Mouse (Mus musculus): Measurements from ENCODE around the gene Etv3. TPM values are rescaled to one million over a fixed set of nuclear protein-coding genes. Genes with fewer than 3 reads are reported as not detected.
A peak's percentile ranks its signal among the peaks of the same experiment; 100 is the strongest.
"Not testable (repeated sequence)": the region's sequence is repeated elsewhere in the genome, so short reads cannot be mapped to it uniquely, and the experiment has no call there.

The Etv3 gene
- polyA plus RNA-seq, 1 experiment from 2014 or later = 9.6 TPM

DNA sequence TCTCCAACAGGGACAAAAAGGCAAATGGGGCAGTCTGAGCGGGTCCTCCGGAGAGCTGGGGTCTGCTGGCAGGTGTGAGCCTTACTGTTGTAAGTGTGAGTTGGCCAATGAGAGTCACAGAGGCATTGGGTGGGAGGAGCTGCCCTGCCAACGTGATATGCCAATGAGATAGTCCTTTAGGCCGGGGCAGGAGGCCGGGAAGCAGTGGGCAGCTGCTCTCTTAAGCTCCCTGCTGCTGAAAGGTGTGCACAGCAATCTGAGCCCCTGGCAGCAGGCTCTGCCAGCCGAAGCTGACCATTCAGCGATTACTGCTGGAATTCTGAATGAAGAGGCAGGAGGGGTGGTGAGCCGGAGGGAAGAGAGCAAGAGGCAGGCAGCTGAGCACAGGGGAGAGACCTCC lies 15.5 kb downstream of the Etv3 start:
- peaks cover 20% of the 10 kb centered on the region for H3K36me3 ChIP-seq
- no peaks in the 10 kb centered on the region for H3K27me3 ChIP-seq
- H3K4me2 ChIP-seq = peak overlapping the region; percentile 13
- ATAC-seq (replicated peaks; ENCODE audit: insufficient number of reproducible peaks, insufficient read depth, low FRiP score, low read depth) = no peak
- no peak overlapping the region for H3K9ac ChIP-seq
- H3K27ac ChIP-seq = peak overlapping the region; percentile 80
- H3K4me1 ChIP-seq (replicated peaks) = peaks cover 63% of the 10 kb centered on the region
- H3K9me3 ChIP-seq (replicated peaks) = no peaks in the 10 kb centered on the region
- WGBS = 24% methylated on average over 8 of the region's 8 CpGs
- no peak overlapping the region for H3K4me3 ChIP-seq

DNA sequence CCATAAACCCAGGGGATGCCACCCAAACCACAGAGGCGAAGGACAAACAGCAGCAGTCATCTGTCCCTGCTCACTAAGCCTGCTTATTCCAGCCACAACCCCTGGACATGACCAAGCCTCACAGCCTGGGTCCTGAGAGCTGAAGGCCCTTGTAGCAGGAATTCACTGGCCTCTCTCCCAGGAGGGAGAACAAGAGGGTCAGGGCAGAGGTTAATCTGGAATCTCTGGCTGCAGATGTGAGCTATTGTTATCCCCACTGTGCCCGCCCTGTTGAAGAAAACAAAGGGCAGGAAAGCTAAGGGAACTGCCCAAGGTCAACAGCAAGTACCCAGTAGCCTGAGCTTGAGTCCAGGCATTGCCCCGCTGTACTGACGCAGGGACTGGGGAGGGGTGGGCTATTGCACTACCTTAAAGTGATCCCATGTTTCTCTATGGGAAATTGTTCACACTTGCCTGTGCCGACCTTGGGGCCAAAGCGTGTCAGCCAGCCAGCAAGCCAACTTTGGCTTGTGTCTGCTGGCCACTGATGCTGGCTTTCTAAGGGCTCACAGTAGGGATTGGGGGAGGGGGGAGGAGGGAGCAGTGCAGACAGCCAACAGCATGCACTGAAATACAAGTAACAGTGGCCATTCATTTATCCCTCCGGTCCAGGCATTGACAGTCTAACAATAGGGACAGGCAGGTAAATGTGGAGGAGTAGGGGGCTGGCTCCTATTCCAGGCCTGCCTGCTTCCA lies 17.4 kb downstream of the Etv3 start:
- no peak overlapping the region for H3K9ac ChIP-seq

DNA sequence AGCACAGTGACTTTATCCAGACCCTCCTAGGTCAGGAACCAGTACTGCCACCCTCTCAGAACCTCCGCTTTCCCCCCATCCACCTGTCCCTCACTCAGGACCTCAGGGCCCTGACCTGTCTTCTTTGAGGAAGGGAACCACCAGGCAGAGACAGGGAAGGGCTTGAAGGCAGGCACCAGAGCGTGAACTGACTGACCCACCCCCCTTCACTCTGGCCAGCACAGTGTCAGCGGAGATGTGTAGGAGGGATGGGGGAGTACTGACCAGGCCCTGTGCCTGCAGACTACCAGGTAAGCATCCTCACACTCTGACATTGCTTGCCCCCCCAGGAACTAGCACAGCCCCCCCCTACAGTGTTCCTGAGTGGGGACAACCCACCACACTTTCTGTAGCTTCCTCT lies 20.3 kb downstream of the Etv3 start:
- Histone ChIP-seq H3K36me3 (no peaks in the 10 kb centered on the region), H3K9me3 (replicated peaks) (no peaks in the 10 kb centered on the region), H3K9ac (no peak overlapping the region), H3K4me2 (no peak overlapping the region), H3K4me1 (replicated peaks) (peaks cover 28% of the 10 kb centered on the region), H3K27ac (no peak overlapping the region), H3K27me3 (peaks cover 10% of the 10 kb centered on the region), H3K4me3 (no peak overlapping the region)
- 83% methylated on average over 3 of the region's 3 CpGs for WGBS
- no peak for ATAC-seq (replicated peaks; ENCODE audit: insufficient number of reproducible peaks, insufficient read depth, low FRiP score, low read depth)

More for the DNA sequence above, 17.4 kb downstream of the Etv3 start:
- H3K4me1 ChIP-seq (replicated peaks) = peaks cover 52% of the 10 kb centered on the region
- no peak overlapping the region for H3K4me2 ChIP-seq
- no peak overlapping the region for H3K4me3 ChIP-seq
- no peaks in the 10 kb centered on the region for H3K27me3 ChIP-seq
- no peaks in the 10 kb centered on the region for H3K9me3 ChIP-seq (replicated peaks)
- peaks cover 4% of the 10 kb centered on the region; the same call in 1 of the 2 replicates for H3K36me3 ChIP-seq
- 0 out of 2 replicates have a peak, but pooled peaks have one; percentile 40 for ATAC-seq (replicated peaks; ENCODE audit: insufficient number of reproducible peaks, insufficient read depth, low FRiP score, low read depth)
- 51% methylated on average over 7 of the region's 7 CpGs for WGBS
- H3K27ac ChIP-seq = peak overlapping the region; percentile 73

DNA sequence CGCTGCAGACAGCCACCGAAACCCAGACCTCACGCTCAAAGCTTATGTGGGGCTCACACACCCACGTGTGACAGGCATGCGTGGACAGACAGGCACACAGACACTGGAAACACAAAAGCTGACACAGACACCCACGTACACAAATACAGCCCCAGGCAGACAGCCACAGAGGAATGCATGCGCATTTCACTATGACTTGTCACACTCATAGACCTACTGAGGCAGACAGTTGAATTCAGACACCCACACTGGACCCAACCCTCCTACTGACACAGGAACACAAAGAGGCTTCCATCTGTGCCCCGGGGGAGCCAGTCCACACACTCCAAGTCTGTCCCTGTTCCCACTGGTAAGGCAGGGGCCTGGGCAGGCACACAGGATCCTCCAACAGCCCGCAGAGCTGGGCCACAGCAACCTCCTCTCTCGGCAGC lies 21.1 kb downstream of the Etv3 start:
- peaks cover 16% of the 10 kb centered on the region for H3K27me3 ChIP-seq

DNA sequence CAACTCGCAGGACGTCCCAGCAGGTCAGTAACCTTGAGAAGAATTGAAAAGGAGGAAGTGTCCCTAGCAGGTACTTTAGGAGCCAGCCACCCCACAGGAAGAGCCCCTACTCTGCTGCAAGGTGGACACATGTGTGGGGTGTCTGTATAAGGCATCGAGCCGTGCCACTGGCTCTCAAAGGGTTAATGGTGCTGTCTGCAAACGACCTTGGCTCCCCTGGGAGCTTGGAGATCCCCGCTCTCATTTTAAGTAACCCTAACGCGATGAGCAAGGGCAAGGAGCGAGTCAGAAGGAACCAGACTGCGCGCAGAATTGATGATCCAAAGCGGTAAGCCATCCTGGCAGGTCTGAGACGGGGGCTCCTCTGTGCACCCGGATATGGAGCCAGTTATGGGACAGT lies 24.7 kb downstream of the Etv3 start:
- ATAC-seq (replicated peaks; ENCODE audit: insufficient number of reproducible peaks, insufficient read depth, low FRiP score, low read depth) = no peak
- peaks cover 11% of the 10 kb centered on the region for H3K4me1 ChIP-seq (replicated peaks)
- no peak overlapping the region for H3K4me3 ChIP-seq
- no peak overlapping the region for H3K27ac ChIP-seq
- WGBS = 30% methylated on average over 14 of the region's 14 CpGs
- H3K9me3 ChIP-seq (replicated peaks) = no peaks in the 10 kb centered on the region
- H3K4me2 ChIP-seq = no peak overlapping the region
- H3K27me3 ChIP-seq = peaks cover 26% of the 10 kb centered on the region
- H3K9ac ChIP-seq = no peak overlapping the region
- H3K36me3 ChIP-seq = no peaks in the 10 kb centered on the region

More for the DNA sequence above, 21.1 kb downstream of the Etv3 start:
- peaks cover 21% of the 10 kb centered on the region for H3K4me1 ChIP-seq (replicated peaks)
- no peak overlapping the region for H3K4me3 ChIP-seq
- no peaks in the 10 kb centered on the region for H3K9me3 ChIP-seq (replicated peaks)
- no peak overlapping the region for H3K27ac ChIP-seq
- no peaks in the 10 kb centered on the region for H3K36me3 ChIP-seq
- H3K4me2 ChIP-seq = no peak overlapping the region
- no peak overlapping the region for H3K9ac ChIP-seq
- 76% methylated on average over 10 of the region's 10 CpGs for WGBS
- ATAC-seq (replicated peaks; ENCODE audit: insufficient number of reproducible peaks, insufficient read depth, low FRiP score, low read depth) = no peak

DNA sequence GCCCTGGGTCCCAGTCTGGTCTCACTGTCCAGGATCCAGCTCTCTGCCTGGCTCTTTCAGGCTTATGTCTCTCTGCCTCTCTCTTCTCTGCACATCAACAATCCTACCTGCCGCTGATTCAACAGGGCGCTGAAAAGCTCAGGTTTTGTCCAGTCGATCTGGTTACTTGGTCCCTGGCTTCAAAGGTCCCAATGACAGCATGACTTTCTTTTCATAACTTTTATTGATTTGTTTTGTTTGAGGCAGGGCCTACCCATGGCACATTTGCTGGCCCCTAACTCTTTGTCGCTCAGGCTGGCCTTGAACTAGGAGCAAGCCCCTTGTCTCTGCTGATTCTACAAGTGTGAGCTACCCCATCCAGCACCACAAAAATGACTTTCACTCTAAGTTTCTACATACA lies 27.1 kb downstream of the Etv3 start:
- Histone ChIP-seq H3K4me2 (no peak overlapping the region), H3K36me3 (no peaks in the 10 kb centered on the region), H3K4me3 (no peak overlapping the region), H3K9ac (no peak overlapping the region), H3K27ac (no peak overlapping the region), H3K9me3 (replicated peaks) (no peaks in the 10 kb centered on the region), H3K4me1 (replicated peaks) (peaks cover 25% of the 10 kb centered on the region), H3K27me3 (peaks cover 26% of the 10 kb centered on the region)
- no peak for ATAC-seq (replicated peaks; ENCODE audit: insufficient number of reproducible peaks, insufficient read depth, low FRiP score, low read depth)
- 85% methylated on average over 4 of the region's 4 CpGs for WGBS

DNA sequence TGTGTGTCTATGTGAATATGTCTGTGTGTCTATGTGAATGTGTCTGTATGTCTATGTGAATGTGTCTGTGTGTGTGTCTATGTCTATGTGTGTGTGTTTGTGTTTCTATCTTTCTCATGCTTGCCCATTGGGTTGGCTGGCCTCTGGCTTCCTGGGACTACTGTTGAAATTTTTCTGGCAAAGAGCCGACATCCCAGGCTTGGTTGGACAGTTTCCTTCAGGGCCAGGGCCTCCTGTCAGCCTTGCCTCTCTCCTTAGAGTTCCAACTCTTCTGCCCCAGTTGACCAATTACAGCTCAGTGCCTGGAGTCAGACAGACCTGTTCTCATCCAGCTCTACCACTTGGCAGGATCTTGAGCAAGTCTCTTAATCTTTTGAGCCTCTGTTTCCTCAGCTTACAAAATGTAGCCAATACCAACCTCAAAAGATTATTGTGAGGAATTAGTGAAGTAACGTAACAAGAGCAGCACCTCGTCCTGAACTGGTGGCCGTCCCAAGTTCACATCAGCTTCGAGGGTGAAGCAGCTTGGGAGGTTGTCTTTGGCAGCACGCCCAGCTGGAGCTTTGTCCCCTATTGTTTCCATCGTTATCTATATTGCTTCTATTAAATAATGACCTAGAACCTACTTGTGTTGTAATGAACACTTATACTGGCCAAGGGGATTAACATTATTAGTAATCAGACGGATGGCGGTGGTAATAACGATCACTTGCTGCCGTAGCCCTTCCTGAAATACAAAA lies 28.2 kb downstream of the Etv3 start:
- no peak overlapping the region for H3K4me2 ChIP-seq
- no peak overlapping the region for H3K9ac ChIP-seq
- WGBS = 44% methylated on average over 11 of the region's 11 CpGs
- ATAC-seq (replicated peaks; ENCODE audit: insufficient number of reproducible peaks, insufficient read depth, low FRiP score, low read depth) = no peak
- H3K36me3 ChIP-seq = no peaks in the 10 kb centered on the region
- peaks cover 26% of the 10 kb centered on the region for H3K27me3 ChIP-seq
- H3K9me3 ChIP-seq (replicated peaks) = no peaks in the 10 kb centered on the region
- no peak overlapping the region for H3K4me3 ChIP-seq
- H3K27ac ChIP-seq = no peak overlapping the region
- H3K4me1 ChIP-seq (replicated peaks) = peaks cover 25% of the 10 kb centered on the region

DNA sequence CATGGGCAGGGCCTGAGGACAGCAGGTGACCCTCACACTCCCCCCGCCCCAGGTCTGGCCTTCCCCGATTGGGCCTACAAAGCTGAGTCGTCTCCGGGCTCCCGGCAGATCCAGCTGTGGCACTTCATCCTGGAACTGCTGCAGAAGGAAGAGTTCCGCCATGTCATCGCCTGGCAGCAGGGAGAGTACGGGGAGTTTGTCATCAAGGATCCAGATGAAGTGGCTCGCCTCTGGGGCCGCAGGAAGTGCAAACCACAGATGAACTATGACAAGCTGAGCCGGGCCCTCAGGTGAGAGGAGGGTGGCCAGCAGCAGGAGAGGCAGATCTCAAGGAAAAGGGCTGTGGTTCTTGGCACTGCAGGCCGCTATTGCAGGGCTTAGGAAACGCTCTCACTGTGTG lies 29.7 kb downstream of the Etv3 start:
- not testable (repeated sequence) for H3K4me3 ChIP-seq; H3K4me2 ChIP-seq; H3K9me3 ChIP-seq (replicated peaks); ATAC-seq (replicated peaks; ENCODE audit: insufficient number of reproducible peaks, insufficient read depth, low FRiP score, low read depth); H3K36me3 ChIP-seq; H3K9ac ChIP-seq; H3K27ac ChIP-seq
- 73% methylated on average over 10 of the region's 13 CpGs for WGBS
- Histone ChIP-seq H3K27me3 (peaks cover 23% of the 10 kb centered on the region), H3K4me1 (replicated peaks) (peaks cover 25% of the 10 kb centered on the region)

DNA sequence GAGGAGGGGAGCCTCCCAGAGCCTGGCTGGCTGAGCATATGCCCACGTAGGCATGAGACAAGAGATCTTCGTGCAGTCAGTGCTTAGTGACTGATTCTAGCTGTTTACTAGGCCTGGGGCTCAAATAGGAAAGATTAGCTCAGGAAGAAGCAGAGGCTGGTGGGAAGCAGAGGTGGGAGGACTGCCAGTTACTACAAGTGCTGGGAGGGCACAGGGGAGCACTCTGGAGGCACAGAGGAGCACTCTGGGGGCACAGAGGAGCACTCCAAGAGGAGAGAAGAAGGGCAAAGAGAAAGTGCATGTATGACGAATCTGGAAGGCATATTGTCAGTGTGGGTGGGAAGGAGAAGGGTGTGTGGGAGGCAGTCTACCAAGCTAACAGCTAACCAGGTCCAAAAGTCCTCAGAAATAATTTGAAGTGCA lies 30.9 kb downstream of the Etv3 start:
- ATAC-seq (replicated peaks; ENCODE audit: insufficient number of reproducible peaks, insufficient read depth, low FRiP score, low read depth) = no peak
- H3K4me2 ChIP-seq = no peak overlapping the region
- WGBS = 40% methylated on average over 3 of the region's 3 CpGs
- no peaks in the 10 kb centered on the region for H3K9me3 ChIP-seq (replicated peaks)
- peak overlapping the region; percentile 62 for H3K27ac ChIP-seq
- H3K27me3 ChIP-seq = peaks cover 10% of the 10 kb centered on the region; the same call in 1 of the 2 replicates
- no peak overlapping the region for H3K9ac ChIP-seq
- no peaks in the 10 kb centered on the region for H3K36me3 ChIP-seq
- peaks cover 25% of the 10 kb centered on the region for H3K4me1 ChIP-seq (replicated peaks)
- H3K4me3 ChIP-seq = no peak overlapping the region

DNA sequence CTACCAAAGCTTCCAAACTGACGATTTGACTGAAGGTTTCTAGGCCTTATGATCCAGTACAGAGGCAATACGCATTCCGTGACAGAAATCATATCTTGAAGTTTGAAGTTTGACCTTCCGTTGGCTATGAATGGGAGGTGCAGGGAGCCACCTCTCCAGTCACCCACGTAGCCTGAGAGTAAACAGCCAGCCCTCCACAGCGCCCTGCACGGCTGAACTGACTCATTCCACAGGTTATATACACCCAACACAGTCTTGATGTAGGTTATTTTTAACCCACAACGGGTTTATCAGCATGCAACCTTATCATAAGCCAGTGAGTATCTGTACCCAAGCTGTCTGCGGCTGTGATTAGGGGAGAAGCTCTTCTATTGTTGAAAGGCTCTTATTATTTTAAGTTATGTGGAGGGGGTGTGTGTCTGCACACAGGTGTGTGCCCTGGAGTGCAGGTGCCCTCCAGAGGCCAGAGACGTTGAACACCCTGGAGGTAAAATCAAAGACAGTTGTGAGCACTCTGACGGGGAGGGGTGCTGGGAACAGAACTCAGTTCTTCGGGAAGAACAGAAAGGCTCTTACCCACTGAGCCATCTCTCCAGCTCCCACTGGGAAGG lies 31.6 kb downstream of the Etv3 start:
- H3K4me2 ChIP-seq = no peak overlapping the region
- WGBS = 41% methylated on average over 12 of the region's 12 CpGs
- ATAC-seq (replicated peaks; ENCODE audit: insufficient number of reproducible peaks, insufficient read depth, low FRiP score, low read depth) = no peak; the same call in 1 of the 2 replicates
- H3K4me1 ChIP-seq (replicated peaks) = peaks cover 25% of the 10 kb centered on the region
- H3K9me3 ChIP-seq (replicated peaks) = no peaks in the 10 kb centered on the region
- H3K9ac ChIP-seq = no peak overlapping the region
- peaks cover 5% of the 10 kb centered on the region; the same call in 1 of the 2 replicates for H3K27me3 ChIP-seq
- no peak overlapping the region for H3K4me3 ChIP-seq
- H3K27ac ChIP-seq = peak overlapping the region; percentile 62
- H3K36me3 ChIP-seq = no peaks in the 10 kb centered on the region

DNA sequence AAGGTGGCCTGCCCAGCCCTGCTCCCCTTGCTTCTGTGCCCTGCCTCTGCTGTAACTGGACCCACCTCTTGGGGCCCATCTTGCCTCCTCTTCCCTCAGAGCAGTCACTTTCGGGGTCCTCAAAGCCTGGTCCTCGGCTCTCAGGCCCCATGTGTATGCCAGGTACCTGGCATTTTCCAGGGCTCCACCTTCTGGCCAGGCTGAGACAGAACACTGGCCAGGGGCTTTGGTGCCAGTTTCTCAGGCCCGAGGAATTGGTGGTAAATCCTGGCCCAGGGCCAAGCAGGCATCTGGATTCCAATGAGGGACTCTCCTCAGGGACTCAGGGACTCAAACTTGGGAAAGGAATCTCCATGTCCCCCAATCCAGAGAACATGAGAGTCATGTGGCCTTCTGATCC lies 34.9 kb downstream of the Etv3 start:
- no peak overlapping the region for H3K27ac ChIP-seq
- 58% methylated on average over 3 of the region's 3 CpGs for WGBS
- no peak overlapping the region for H3K4me2 ChIP-seq
- no peak overlapping the region for H3K9ac ChIP-seq
- no peaks in the 10 kb centered on the region for H3K9me3 ChIP-seq (replicated peaks)
- no peaks in the 10 kb centered on the region for H3K36me3 ChIP-seq
- ATAC-seq (replicated peaks; ENCODE audit: insufficient number of reproducible peaks, insufficient read depth, low FRiP score, low read depth) = no peak
- no peak overlapping the region for H3K4me3 ChIP-seq
- H3K27me3 ChIP-seq = no peaks in the 10 kb centered on the region
- peaks cover 14% of the 10 kb centered on the region for H3K4me1 ChIP-seq (replicated peaks)
